Mouse (Mus musculus): Measurements from ENCODE around the gene Fsd2.

Fsd2 gene

GRCm38 (mm10) chr7:81540999-81541398 lies 25.7 kb downstream of the Fsd2 start:
- no peak for DNase-seq

GRCm38 (mm10) chr7:81539565-81539964 lies 27.2 kb downstream of the Fsd2 start:
- DNase-seq = no peak

- DNase-seq = peak in 1 of 2 experiments; percentile 7
These were observed 28.6 kb downstream of the Fsd2 start for GRCm38 (mm10) chr7:81538070-81538675.

- DNase-seq = no peak
These were observed 30.3 kb downstream of the Fsd2 start for GRCm38 (mm10) chr7:81536478-81536877.

GRCm38 (mm10) chr7:81531462-81531861 lies 35.3 kb downstream of the Fsd2 start:
- no peak for DNase-seq

- no peak for DNase-seq
These were observed 37.8 kb downstream of the Fsd2 start for GRCm38 (mm10) chr7:81528918-81529317.

GRCm38 (mm10) chr7:81523663-81524017 lies 43.1 kb downstream of the Fsd2 start:
- no peak for DNase-seq

GRCm38 (mm10) chr7:81523008-81523662 lies 43.6 kb downstream of the Fsd2 start:
- peak; percentile 89 to 93 for DNase-seq

- peak in 1 of 2 experiments; percentile 18 for DNase-seq
These were observed 50.4 kb downstream of the Fsd2 start for GRCm38 (mm10) chr7:81516154-81517030.

GRCm38 (mm10) chr7:81514906-81515590 lies 51.7 kb downstream of the Fsd2 start:
- DNase-seq = peak; percentile 14 to 59

GRCm38 (mm10) chr7:81501050-81501449 lies 65.7 kb downstream of the Fsd2 start:
- no peak for DNase-seq

- DNase-seq = no peak
These were observed 68.6 kb downstream of the Fsd2 start, which contains the start of gene BC048679 for GRCm38 (mm10) chr7:81498181-81498580. Gene BC048679 (minus strand): TSS chr7:81498281.

GRCm38 (mm10) chr7:81497171-81497570 lies 69.6 kb downstream of the Fsd2 start:
- DNase-seq = no peak

- DNase-seq = peak; percentile 56 to 78
These were observed 73.3 kb downstream of the Fsd2 start, which contains the start of gene Ap3b2 for GRCm38 (mm10) chr7:81493331-81494021. Gene Ap3b2 (minus strand): TSS chr7:81493925.

GRCm38 (mm10) chr7:81492628-81493027 lies 74.1 kb downstream of the Fsd2 start:
- DNase-seq = no peak

- DNase-seq = no peak
These were observed 77.1 kb downstream of the Fsd2 start for GRCm38 (mm10) chr7:81489649-81490048.

Data from kidney, postnatal 25 days (tissue).